Mouse (Mus musculus): ENCODE results near the gene Cfl2. TPM values are rescaled to one million over a fixed set of nuclear protein-coding genes. Genes with fewer than 3 reads are reported as not detected.

Gene Cfl2
- total RNA-seq (2023), result 10 to 100 TPM; 19.7 to 27.1 TPM

GRCm38 (mm10) chr12:54862606-54863535 is at the start of gene Cfl2:
Gene Cfl2, minus strand, starts transcription at chr12:54862877.

Other genes starting within 250 kb of the Cfl2 start
- gene Sptssa, start 206.3 kb downstream of the Cfl2 start, total RNA-seq (2023), result 10 to 100 TPM; 28.2 to 35.9 TPM
- gene Eapp, start 167.0 kb downstream of the Cfl2 start, total RNA-seq (2023), result 10 to 100 TPM; 29.8 to 32.2 TPM
- 10 to 100 TPM; 57.5 to 67.7 TPM for gene Snx6, start 67.2 kb downstream of the Cfl2 start, total RNA-seq (2023)
- gene Gm20403, start 123.7 kb upstream of the Cfl2 start, total RNA-seq (2023), result not detected
- gene Baz1a, start 151.5 kb upstream of the Cfl2 start, total RNA-seq (2023), result 100 to 1,000 TPM; 143 to 159 TPM
- gene 2700097O09Rik, start 217.2 kb upstream of the Cfl2 start, total RNA-seq (2023), result 1 to 10 TPM; 2.6 to 3.5 TPM
- gene Srp54a, start 217.4 kb upstream of the Cfl2 start, total RNA-seq (2023), result 10 to 100 TPM; 37.1 to 41.4 TPM

All from neutrophil, adult 59 days (primary cell).